Mouse (Mus musculus) retina, embryonic 14.5 days (tissue): Measurements from ENCODE around the gene Eef1akmt2.

ENCODE experiments used
- DNase-seq: peaks from one replicate; pipeline ENCODE4 v3.0.0-alpha.2; 2015; ENCODE audit warnings: low spot score

The Eef1akmt2 gene

GRCm38 (mm10) chr7:132787022-132787421, 65.5 kb downstream of the Eef1akmt2 start:
- no peak for DNase-seq

GRCm38 (mm10) chr7:132786522-132786921, 66.0 kb downstream of the Eef1akmt2 start:
- no peak for DNase-seq

GRCm38 (mm10) chr7:132786011-132786410, 66.5 kb downstream of the Eef1akmt2 start:
- no peak for DNase-seq

GRCm38 (mm10) chr7:132784101-132784500, 68.4 kb downstream of the Eef1akmt2 start:
- no peak for DNase-seq

GRCm38 (mm10) chr7:132781850-132782249, 70.6 kb downstream of the Eef1akmt2 start:
- no peak for DNase-seq

GRCm38 (mm10) chr7:132781130-132781814, 71.2 kb downstream of the Eef1akmt2 start:
- DNase-seq = peak; percentile 43

GRCm38 (mm10) chr7:132780611-132781010, 71.9 kb downstream of the Eef1akmt2 start:
- DNase-seq = peak; percentile 35

GRCm38 (mm10) chr7:132778630-132779029, 73.8 kb downstream of the Eef1akmt2 start:
- no peak for DNase-seq

GRCm38 (mm10) chr7:132777728-132778453, 74.6 kb downstream of the Eef1akmt2 start:
- no peak for DNase-seq
